Mouse (Mus musculus): ENCODE measurements around the gene Clec2h. TPM values are rescaled to one million over a fixed set of nuclear protein-coding genes. Genes with fewer than 3 reads are reported as not detected.

Gene Clec2h
- not detected for polyA plus RNA-seq (2017; shearing (Covaris generic))

DNA sequence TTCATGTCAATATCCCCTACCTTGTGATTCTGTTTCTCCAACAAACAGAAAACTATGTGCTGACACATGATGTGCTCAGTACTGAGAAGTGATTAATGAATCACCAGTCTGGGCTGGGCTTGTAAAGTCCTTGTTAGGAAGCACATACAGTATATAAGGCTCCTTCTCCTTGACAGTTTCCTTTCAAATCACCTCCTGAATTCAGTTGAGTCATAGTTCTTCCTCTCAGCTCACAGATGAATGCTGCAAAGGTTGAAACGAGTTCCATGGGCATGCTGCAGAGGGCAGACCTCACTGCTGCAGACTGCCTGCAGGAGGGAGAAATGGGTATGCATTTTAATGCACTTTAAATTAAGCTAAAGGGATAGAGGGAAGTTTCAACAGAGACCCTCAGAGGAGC, at the start of gene Clec2h:
TSS of gene Clec2h (plus strand) at position 180 of the 400 bp plus-strand sequence.

DNA sequence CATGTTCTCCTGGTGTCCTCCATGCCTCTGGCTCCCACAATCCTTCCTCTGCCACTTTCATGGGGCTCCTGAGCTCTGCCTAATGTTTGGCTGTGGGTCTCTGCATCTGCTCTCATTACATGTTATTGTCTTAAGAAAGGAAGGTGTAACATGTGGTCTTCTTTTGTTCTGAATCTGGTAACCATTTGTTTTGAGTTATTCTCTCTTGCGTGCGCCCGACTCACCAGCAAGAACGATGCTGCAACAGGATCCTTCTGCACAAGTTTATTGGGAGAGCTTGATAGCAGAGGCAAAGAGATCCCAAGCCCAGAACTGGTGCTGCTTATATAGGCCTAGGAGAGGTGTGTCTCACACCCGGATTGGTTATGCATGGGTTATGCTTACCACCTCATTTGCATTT, 38.8 kb upstream of the Clec2h start, which contains the start of gene Klrb1a:
TSS of gene Klrb1a (minus strand) at position 101 of the 400 bp plus-strand sequence.

DNA sequence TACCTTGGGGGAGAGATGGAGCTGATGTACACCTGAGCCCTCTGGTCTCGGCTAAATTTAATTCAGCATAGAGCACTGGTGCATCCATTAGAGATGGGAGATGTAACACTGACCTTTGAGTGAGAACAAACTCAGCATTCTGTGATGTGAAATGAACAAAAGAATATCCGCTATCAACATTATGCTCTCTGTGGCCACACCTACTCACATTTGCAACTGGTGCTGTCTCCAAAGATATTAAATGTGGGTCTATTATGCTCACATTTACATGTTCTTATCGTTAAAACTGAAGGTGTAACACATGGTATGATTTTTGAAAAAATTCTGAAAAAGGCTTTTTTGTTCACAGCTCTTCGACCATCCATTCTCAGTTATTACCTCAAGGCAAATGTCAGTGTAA, 60.8 kb downstream of the Clec2h start, which contains the start of gene Klrb1:
TSS of gene Klrb1 (minus strand) at position 101 of the 400 bp plus-strand sequence.

Other genes starting within 250 kb of the Clec2h start
- gene Itfg2, start 237.5 kb upstream of the Clec2h start, polyA plus RNA-seq (2017; shearing (Covaris generic)), result 32.3 TPM
- 130 TPM for gene Fkbp4, start 223.7 kb upstream of the Clec2h start, polyA plus RNA-seq (2017; shearing (Covaris generic))
- not detected for gene Pzp, start 135.7 kb upstream of the Clec2h start, polyA plus RNA-seq (2017; shearing (Covaris generic))
- gene A2ml1, start 80.8 kb upstream of the Clec2h start, polyA plus RNA-seq (2017; shearing (Covaris generic)), result not detected
- not detected for gene Klrb1a, start 38.9 kb upstream of the Clec2h start, polyA plus RNA-seq (2017; shearing (Covaris generic))
- not detected for gene Klrb1, start 60.7 kb downstream of the Clec2h start, polyA plus RNA-seq (2017; shearing (Covaris generic))
- 9.7 TPM for gene Klrb1c, start 126.8 kb downstream of the Clec2h start, polyA plus RNA-seq (2017; shearing (Covaris generic))
- not detected for gene Gm44511, start 163.9 kb downstream of the Clec2h start, polyA plus RNA-seq (2017; shearing (Covaris generic))
- gene Klrb1b, start 163.9 kb downstream of the Clec2h start, polyA plus RNA-seq (2017; shearing (Covaris generic)), result 0.51 TPM
- gene Clec2i, start 225.2 kb downstream of the Clec2h start, polyA plus RNA-seq (2017; shearing (Covaris generic)), result 99.2 TPM
- 2.1 TPM for gene BC035044, start 228.7 kb downstream of the Clec2h start, polyA plus RNA-seq (2017; shearing (Covaris generic))

Measured in effector memory CD4-positive, alpha-beta T cell, adult 5 months (primary cell).